In genomic region chr19:37375755-37376615, GRCm38 (mm10) we compare ENCODE assay signal across 8 mouse cellular contexts. TPM values are rescaled to one million over a fixed set of nuclear protein-coding genes. Genes with fewer than 3 reads are reported as not detected.
DNase-seq lines count a peak whose midpoint lies in the region; ATAC-seq lines count a peak whose summit lies in the region.

Gene Kif11 (plus strand): TSS chr19:37376403.

- no peaks in the 10 kb centered on the region for H3K36me3 ChIP-seq in hindbrain, embryonic 12.5 days

- WGBS in hindbrain, embryonic 12.5 days, result under 1% methylated on average over 73 of the region's 73 CpGs

- H3K27me3 ChIP-seq in hindbrain, embryonic 12.5 days, result no peaks in the 10 kb centered on the region

- H3K9ac ChIP-seq in hindbrain, embryonic 12.5 days, result peak within 1 kb of the TSS; percentile 70

- H3K9me3 ChIP-seq in hindbrain, embryonic 12.5 days (replicated peaks), result no peaks in the 10 kb centered on the region

- peaks cover 18% of the 10 kb centered on the region for H3K4me1 ChIP-seq in hindbrain, embryonic 12.5 days

- peak; percentile 99 for ATAC-seq in hindbrain, embryonic 12.5 days (ENCODE audit: low FRiP score)

- H3K4me2 ChIP-seq in hindbrain, embryonic 12.5 days (replicated peaks), result peak within 1 kb of the TSS; percentile 68

- H3K27ac ChIP-seq in hindbrain, embryonic 12.5 days, result peak within 1 kb of the TSS; percentile 91

- DNase-seq in NIH3T3 (ENCODE audit: low read depth), result peak; percentile 99
- DNase-seq in cerebellum, postnatal 10 days, result peak; percentile 98 to 99
- DNase-seq in frontal cortex, postnatal 10 days (ENCODE audit: low spot score in 2 of 2), result peak; percentile 96 to 99
- DNase-seq in layer of hippocampus, postnatal 14 days (ENCODE audit: low spot score in 2 of 2), result peak; percentile 96 to 97
- DNase-seq in lung, postnatal 14 days, result peak; percentile 98
- DNase-seq in retina, adult 2 months (ENCODE audit: low read depth, low spot score), result peak; percentile 85
- peak; percentile 95 for DNase-seq in thymus, postnatal 36 days

- peak within 1 kb of the TSS; percentile 77 for H3K4me3 ChIP-seq in hindbrain, embryonic 12.5 days

RNA-seq across cellular contexts. Expression of gene Kif11, which starts in this region (rescaled TPM):
- polyA plus RNA-seq in hindbrain, embryonic 12.5 days (2016; fragmentation: Nextera tagmentation; extraction: Ambion mirVana), result 50.3 and 54.2 TPM in 2 replicates
- total RNA-seq in layer of hippocampus, postnatal 14 days (2021), result 1 to 10 TPM; 2.4 to 3.1 TPM

Comparison
In these comparisons a context has a peak if more than half of its experiments do, and no peak if none do; other contexts are left out.
1. Peak in every context shown above with its lines: DNase-seq, ATAC-seq, H3K4me3 ChIP-seq and H3K27ac ChIP-seq.